Mouse (Mus musculus): ENCODE measurements at regions not wholly inside any gene's neighbourhood (a gene's known extent, or its start where the extent isn't known, plus 50 kb on each side); places are given as distances from the start of the nearest gene placed in this dataset.

DNA sequence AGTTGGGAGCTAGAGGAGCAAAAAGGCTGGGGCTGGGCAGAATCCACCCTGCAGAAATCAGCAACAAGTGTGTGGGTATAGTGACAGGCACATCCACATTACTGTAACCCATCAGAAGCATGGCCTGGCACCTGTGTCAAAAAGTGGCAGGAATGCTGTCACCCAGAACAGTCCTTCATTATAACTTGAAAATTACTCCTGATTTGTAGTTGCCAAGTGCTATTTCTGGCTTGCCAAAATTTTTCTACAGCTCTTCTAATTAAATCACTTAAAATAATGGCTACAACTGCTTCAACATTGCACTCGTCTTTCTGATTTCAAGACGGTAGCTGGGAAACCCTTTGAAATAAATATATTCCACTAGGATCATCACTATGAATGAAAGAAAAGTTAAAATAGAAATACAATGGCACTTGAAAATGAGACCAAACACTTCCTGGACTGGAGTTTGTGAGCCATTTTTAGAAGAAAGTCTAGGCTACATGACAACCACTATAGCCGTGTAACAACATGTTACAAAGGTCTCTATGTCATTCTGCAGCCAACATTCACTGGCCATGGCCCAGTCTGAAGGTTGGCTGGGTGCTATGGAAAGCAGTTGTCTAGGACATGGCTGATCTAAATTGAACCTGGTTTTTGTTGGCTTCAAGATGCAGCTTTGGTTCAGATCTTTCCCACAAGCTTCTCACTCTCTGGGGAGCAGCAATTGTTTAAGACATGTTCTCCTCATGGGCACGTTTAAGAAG, 190.6 kb upstream of the Tapt1 start:
- no peak for DNase-seq (ENCODE audit: extremely low read depth, low read depth)

DNA sequence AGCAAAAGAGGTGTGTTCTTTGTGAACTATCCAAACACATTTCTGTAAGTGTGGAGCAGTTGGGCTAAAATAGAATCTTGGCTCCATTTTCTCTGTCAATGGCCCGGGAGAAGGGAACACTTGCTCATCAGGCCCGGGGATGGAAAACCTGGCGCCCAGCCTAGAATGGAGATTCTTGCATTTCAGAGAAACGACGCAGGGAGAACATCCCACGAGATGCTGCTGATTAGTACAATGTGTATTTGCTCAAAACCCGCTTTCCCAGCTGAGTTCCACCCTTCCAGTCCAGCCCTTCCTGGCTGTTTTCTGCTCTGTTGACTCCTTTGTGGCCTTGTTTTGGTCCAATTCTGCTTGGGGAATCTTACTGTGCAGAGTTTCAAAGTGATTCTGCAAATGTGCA, 188.0 kb upstream of the Tapt1 start:
- DNase-seq (ENCODE audit: extremely low read depth, low read depth), result no peak

- DNase-seq (ENCODE audit: extremely low read depth, low read depth), result no peak
These were observed 176.9 kb upstream of the Tapt1 start for GRCm38 (mm10) chr5:44403300-44403699.

DNA sequence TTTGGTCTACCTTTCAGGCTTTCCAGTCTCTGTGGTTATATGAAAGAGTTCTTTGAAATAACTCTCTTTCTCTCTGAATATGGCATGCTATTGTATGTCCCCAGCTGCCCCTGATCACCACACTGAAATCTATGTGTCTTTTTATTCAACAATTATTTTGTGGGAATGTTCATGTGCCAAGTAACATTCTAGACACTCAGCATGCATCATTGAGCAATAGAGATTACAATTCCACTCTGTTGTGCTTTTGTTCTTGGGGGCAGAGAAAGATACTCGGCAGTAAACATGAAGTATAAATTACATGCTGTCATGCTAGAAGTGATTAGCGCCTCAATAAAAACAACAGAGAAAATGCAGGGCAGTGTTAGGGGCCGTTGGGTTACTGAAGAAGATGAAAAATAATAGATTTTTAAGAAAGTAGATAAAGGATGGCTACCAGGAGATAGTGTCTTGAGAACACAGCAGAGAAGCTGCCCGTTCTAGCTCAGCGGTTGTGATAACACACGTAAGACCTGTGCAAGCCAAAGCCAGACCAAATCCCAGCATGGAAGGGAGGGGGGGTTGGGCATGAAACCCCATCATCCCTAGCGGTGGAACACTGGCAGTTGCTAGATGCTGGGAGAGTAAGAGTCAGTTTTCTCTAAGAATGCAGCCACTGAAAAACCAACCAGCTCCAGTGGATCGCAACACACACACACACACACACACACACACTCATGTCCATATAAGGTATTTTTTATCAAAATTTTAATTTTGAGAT, 174.3 kb upstream of the Tapt1 start:
- DNase-seq (ENCODE audit: extremely low read depth, low read depth), result no peak

GRCm38 (mm10) chr5:44387237-44387810, 160.9 kb upstream of the Tapt1 start:
- DNase-seq (ENCODE audit: extremely low read depth, low read depth), result no peak

DNA sequence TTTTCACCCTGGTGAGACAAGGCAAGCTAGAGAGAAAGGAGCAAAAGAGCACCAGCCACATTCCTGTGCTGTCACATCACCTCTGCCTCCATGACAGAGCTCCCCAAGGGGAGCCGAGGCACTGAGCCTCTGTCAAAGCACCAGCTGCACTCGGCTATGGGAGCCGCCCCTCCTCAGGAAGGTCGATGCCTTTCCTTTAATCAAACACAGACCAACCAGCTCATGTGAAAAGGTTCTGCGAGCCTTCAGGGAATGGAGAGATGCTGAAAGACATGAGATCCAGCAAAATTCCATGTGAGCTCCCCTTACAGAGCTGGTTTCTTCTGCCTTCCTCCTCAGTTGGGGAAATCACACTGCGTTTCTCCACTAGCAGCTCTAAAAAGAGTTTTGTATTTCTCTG, 159.8 kb upstream of the Tapt1 start:
- no peak for DNase-seq (ENCODE audit: extremely low read depth, low read depth)

GRCm38 (mm10) chr5:44383049-44383448, 156.6 kb upstream of the Tapt1 start:
- no peak for DNase-seq (ENCODE audit: extremely low read depth, low read depth)

DNA sequence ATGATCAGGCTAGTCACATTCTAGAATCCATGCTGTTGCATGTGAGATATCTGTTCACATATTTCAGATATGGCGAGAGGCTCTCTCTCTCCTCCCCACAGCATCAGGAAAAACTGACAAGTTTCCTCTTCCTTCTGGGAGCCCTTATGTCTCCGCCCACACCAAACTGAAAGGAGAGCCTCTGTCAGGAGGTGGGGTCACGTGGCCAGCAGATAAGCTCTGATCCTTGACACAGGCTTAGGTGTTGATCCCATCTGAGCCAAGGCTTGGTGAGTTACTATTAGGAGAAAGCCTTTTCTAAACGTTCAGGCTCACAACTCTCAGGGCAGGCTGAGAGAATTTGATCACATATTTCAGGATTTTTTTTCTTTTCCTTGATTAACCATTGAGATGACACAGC, 143.6 kb upstream of the Tapt1 start:
- DNase-seq (ENCODE audit: extremely low read depth, low read depth), result no peak

- DNase-seq (ENCODE audit: extremely low read depth, low read depth), result no peak
These were observed 125.9 kb upstream of the Tapt1 start for GRCm38 (mm10) chr5:44352324-44352723.

DNA sequence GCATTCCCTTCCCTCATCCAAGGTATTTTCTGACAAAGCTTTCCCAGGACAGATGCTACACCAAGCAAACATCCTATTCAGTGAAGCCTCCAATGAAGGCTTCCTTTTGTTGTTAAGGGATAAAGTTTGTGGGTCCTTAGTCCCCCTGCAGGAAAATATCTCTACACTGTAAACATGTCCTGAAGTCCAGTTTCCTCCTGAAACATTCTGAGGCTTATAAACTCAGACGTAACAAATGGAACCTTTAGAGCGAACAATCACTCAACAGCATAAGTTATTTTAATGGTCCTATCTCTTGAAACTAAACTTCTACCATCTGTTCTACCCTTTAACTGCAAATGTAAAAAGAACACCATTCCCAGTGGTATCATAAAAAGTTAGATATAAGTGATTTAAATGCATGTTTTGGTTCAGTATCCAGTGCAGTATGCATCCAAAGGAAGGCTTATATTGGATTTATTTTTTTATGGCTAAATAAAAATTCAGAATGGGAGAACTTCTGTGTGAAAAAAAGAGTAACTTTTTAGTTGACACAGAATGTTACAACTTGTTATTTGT, 115.1 kb upstream of the Tapt1 start:
- DNase-seq (ENCODE audit: extremely low read depth, low read depth), result no peak

GRCm38 (mm10) chr5:44338662-44339061, 112.2 kb upstream of the Tapt1 start:
- no peak for DNase-seq (ENCODE audit: extremely low read depth, low read depth)

GRCm38 (mm10) chr5:44335756-44336155, 109.3 kb upstream of the Tapt1 start:
- DNase-seq (ENCODE audit: extremely low read depth, low read depth), result no peak

DNA sequence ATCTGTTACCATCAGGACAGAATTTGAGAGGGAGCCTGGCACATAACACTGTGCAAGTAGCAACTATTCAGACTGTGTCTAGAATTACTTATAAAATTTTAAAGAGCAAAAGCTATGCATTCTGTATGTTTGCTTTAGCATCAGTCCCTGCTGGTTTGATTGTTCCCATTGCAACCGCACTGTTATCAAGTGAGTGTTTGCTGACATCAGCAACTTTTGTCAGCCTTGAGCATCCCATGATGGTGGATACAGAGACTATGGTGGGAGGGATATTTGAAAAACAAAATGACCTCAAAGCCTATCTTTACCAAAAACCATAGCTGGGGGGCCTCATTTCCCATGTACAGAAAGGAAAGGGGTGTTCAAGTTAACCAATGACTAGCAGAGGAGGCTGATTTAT, 93.2 kb upstream of the Tapt1 start:
- no peak for DNase-seq (ENCODE audit: extremely low read depth, low read depth)

GRCm38 (mm10) chr5:44306769-44307557, 80.5 kb upstream of the Tapt1 start:
- DNase-seq (ENCODE audit: extremely low read depth, low read depth), result peak; percentile 21

GRCm38 (mm10) chr5:44303886-44304855, 77.7 kb upstream of the Tapt1 start:
- peak; percentile 41 for DNase-seq (ENCODE audit: extremely low read depth, low read depth)

DNA sequence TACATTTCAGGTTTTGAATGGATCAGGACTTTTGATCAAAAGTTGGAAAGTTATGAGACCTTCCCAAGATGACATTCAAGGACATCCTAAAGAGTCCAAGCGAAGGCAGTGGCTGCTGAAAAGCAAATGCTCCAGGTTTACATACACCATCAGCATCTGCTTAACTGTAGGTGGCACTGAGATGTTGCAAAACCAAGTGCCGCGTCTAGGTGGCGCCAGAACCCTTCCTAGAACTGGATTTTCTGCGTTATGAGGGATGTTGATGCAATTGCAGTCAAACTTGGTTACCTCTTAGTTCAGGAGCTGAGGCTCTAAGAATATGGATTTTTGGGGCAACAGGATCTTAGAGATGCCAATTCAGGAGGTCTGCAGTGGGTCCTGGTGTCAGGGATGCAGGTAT, 58.0 kb upstream of the Tapt1 start:
- DNase-seq (ENCODE audit: extremely low read depth, low read depth), result peak; percentile 52

Data from MEL-GATA-1-ER (cell line).